Mouse (Mus musculus) hindbrain, embryonic 16.5 days (tissue): ENCODE measurements at regions not wholly inside any gene's neighbourhood (a gene's known extent, or its start where the extent isn't known, plus 50 kb on each side); places are given as distances from the start of the nearest gene placed in this dataset.
"Not testable (repeated sequence)": the region's sequence is repeated elsewhere in the genome, so short reads cannot be mapped to it uniquely, and the experiment has no call there.

ENCODE experiments used
- ATAC-seq: fragments of 200-750 bp; cut with Nextera tagmentation; 2 replicates; pipeline ENCODE4 v1.8.0; 2017; ENCODE audit warnings: moderate TSS enrichment, moderate library complexity
- H3K27ac ChIP-seq: fragments of 300-500 bp; sonication (generic); 2 replicates; pipeline ENCODE4 v1.5.1; 2014; ENCODE audit warnings: low read depth, mild to moderate bottlenecking, control low read depth, low read length, moderate library complexity
- H3K27me3 ChIP-seq: fragments of 300-500 bp; sonication (generic); replicated peaks from 2 replicates; pipeline ENCODE4 v1.6.1; 2014; ENCODE audit warnings: low read length; ENCODE audit not compliant: control insufficient read depth, insufficient read depth
- H3K36me3 ChIP-seq: fragments of 300-500 bp; sonication (generic); 2 replicates; pipeline ENCODE4 v1.6.1; 2014; ENCODE audit warnings: mild to moderate bottlenecking, low read length, moderate library complexity, mixed read lengths; ENCODE audit not compliant: control insufficient read depth, insufficient read depth
- H3K4me1 ChIP-seq: fragments of 300-500 bp; sonication (generic); 2 replicates; pipeline ENCODE4 v1.6.1; 2014; ENCODE audit warnings: low read depth, low read length; ENCODE audit not compliant: control insufficient read depth, insufficient read depth
- H3K4me2 ChIP-seq: fragments of 300-500 bp; sonication (generic); 2 replicates; pipeline ENCODE4 v1.6.1; 2014; ENCODE audit warnings: mild to moderate bottlenecking, low read length, control low read depth, moderate library complexity
- H3K4me3 ChIP-seq: fragments of 300-500 bp; sonication (generic); 2 replicates; pipeline ENCODE4 v1.5.1; 2014; ENCODE audit warnings: mild to moderate bottlenecking, low read length, control low read depth, moderate library complexity
- H3K9ac ChIP-seq: fragments of 300-500 bp; sonication (generic); 2 replicates; pipeline ENCODE4 v1.6.1; 2014; ENCODE audit warnings: low read depth, mild to moderate bottlenecking, control low read depth, low read length, moderate library complexity
- H3K9me3 ChIP-seq: fragments of 300-500 bp; sonication (generic); 2 replicates; pipeline ENCODE4 v1.6.1; 2014; ENCODE audit warnings: mild to moderate bottlenecking, low read length, moderate library complexity; ENCODE audit not compliant: control insufficient read depth
- WGBS: fragments of 180-500 bp; shearing (Covaris S2); extraction: QIAGEN DNeasy Blood & Tissue Kit; methylation state at CpG from one replicate; pipeline ENCODE4 v1.1.7; 2014; 5-methylcytosine and 5-hydroxymethylcytosine counted together

DNA sequence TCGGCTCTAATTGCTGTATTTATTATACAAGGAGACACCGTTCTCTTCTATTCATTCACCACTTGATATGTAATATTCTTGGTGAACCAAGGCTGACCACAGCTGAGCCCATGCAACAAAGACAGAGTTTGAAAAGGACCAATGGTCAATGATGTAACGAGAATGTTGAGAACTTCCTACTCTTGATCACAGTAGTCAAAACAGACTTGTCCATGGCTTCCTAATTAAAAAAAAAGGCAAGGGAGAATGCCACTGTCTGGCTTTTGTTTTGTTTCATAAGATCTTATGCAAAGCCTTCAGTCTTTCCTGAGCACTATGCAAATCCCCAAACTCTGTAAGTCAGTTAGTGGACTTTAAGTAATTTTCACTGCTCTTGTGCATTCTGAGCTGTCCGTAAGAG lies 279.7 kb downstream of the Tox3 start:
- Histone ChIP-seq H3K4me3 (no peak overlapping the region), H3K9ac (no peak overlapping the region), H3K27ac (no peak overlapping the region), H3K4me2 (no peak overlapping the region), H3K36me3 (no peaks in the 10 kb centered on the region), H3K9me3 (no peaks in the 10 kb centered on the region), H3K27me3 (no peaks in the 10 kb centered on the region), H3K4me1 (peaks cover 13% of the 10 kb centered on the region)
- WGBS = 70% methylated on average over 4 of the region's 4 CpGs
- no peak for ATAC-seq

GRCm38 (mm10) chr8:90064381-90064780 lies 283.8 kb downstream of the Tox3 start:
- Histone ChIP-seq H3K36me3 (no peaks in the 10 kb centered on the region), H3K9me3 (no peaks in the 10 kb centered on the region), H3K27me3 (no peaks in the 10 kb centered on the region), H3K9ac (no peak overlapping the region), H3K4me1 (peaks cover 5% of the 10 kb centered on the region), H3K4me3 (no peak overlapping the region), H3K4me2 (no peak overlapping the region), H3K27ac (no peak overlapping the region)
- no peak for ATAC-seq
- WGBS = 23% methylated on average over 6 of the region's 6 CpGs

GRCm38 (mm10) chr8:90063291-90063690 lies 284.9 kb downstream of the Tox3 start:
- peaks cover 9% of the 10 kb centered on the region for H3K4me1 ChIP-seq
- ATAC-seq = no peak
- H3K36me3 ChIP-seq = no peaks in the 10 kb centered on the region
- H3K4me3 ChIP-seq = no peak overlapping the region
- H3K4me2 ChIP-seq = no peak overlapping the region
- H3K9ac ChIP-seq = no peak overlapping the region
- WGBS = 100% methylated on average over 1 of the region's 1 CpGs
- no peak overlapping the region for H3K27ac ChIP-seq
- H3K27me3 ChIP-seq = no peaks in the 10 kb centered on the region
- no peaks in the 10 kb centered on the region for H3K9me3 ChIP-seq

GRCm38 (mm10) chr8:90058631-90059166 lies 289.4 kb downstream of the Tox3 start:
- no peak overlapping the region for H3K27ac ChIP-seq
- peak; percentile 17; the same call in 1 of the 2 replicates for ATAC-seq
- H3K4me3 ChIP-seq = no peak overlapping the region
- peaks cover 6% of the 10 kb centered on the region for H3K4me1 ChIP-seq
- no peaks in the 10 kb centered on the region for H3K27me3 ChIP-seq
- H3K9ac ChIP-seq = no peak overlapping the region
- no peaks in the 10 kb centered on the region for H3K36me3 ChIP-seq
- H3K9me3 ChIP-seq = no peaks in the 10 kb centered on the region
- no peak overlapping the region for H3K4me2 ChIP-seq
- WGBS = 60% methylated on average over 9 of the region's 9 CpGs

- ATAC-seq = no peak
- H3K27me3 ChIP-seq = no peaks in the 10 kb centered on the region
Observed at GRCm38 (mm10) chr8:90056331-90056730, 291.8 kb downstream of the Tox3 start.

GRCm38 (mm10) chr8:90046779-90047178 lies 301.4 kb downstream of the Tox3 start:
- no peak overlapping the region for H3K27ac ChIP-seq
- no peak for ATAC-seq
- 46% methylated on average over 9 of the region's 9 CpGs for WGBS
- peaks cover 4% of the 10 kb centered on the region for H3K4me1 ChIP-seq
- H3K36me3 ChIP-seq = no peaks in the 10 kb centered on the region
- no peak overlapping the region for H3K4me3 ChIP-seq
- H3K9me3 ChIP-seq = no peaks in the 10 kb centered on the region
- H3K9ac ChIP-seq = no peak overlapping the region
- no peaks in the 10 kb centered on the region for H3K27me3 ChIP-seq
- H3K4me2 ChIP-seq = no peak overlapping the region

More at GRCm38 (mm10) chr8:90056331-90056730, 291.8 kb downstream of the Tox3 start:
- Histone ChIP-seq H3K4me1 (peaks cover 6% of the 10 kb centered on the region), H3K36me3 (no peaks in the 10 kb centered on the region), H3K27ac (no peak overlapping the region), H3K4me3 (no peak overlapping the region), H3K4me2 (no peak overlapping the region), H3K9ac (no peak overlapping the region), H3K9me3 (no peaks in the 10 kb centered on the region)
- 88% methylated on average over 1 of the region's 1 CpGs for WGBS

DNA sequence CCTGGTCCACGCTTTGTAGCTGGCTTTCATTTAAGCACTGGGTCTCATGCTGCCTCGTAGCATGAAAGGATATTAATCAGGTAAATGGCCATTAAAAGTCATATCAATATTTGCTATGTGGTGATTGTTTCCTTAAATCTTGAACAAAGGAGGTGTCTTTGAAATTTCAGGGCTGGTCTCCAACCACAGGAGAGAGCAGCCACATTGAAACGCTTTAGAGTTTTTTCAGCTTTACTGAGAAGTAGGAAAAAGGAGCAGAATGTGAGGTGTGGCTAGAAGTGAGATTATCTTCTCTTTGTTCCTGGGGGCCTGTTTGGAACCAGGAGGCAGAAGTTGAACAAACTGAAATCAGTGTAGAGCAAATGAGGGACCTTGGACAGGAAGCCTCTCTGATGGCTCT lies 311.7 kb downstream of the Tox3 start:
- Histone ChIP-seq H3K9me3 (no peaks in the 10 kb centered on the region), H3K9ac (no peak overlapping the region), H3K4me3 (no peak overlapping the region), H3K4me2 (no peak overlapping the region), H3K27ac (no peak overlapping the region), H3K27me3 (no peaks in the 10 kb centered on the region), H3K36me3 (no peaks in the 10 kb centered on the region), H3K4me1 (no peaks in the 10 kb centered on the region)
- WGBS = 53% methylated on average over 3 of the region's 3 CpGs
- no peak for ATAC-seq

GRCm38 (mm10) chr8:90032572-90032971 lies 315.6 kb downstream of the Tox3 start:
- Histone ChIP-seq H3K9me3 (no peaks in the 10 kb centered on the region), H3K4me1 (no peaks in the 10 kb centered on the region), H3K4me3 (no peak overlapping the region), H3K4me2 (no peak overlapping the region), H3K27ac (no peak overlapping the region), H3K27me3 (no peaks in the 10 kb centered on the region), H3K9ac (no peak overlapping the region), H3K36me3 (no peaks in the 10 kb centered on the region)
- 82% methylated on average over 4 of the region's 4 CpGs for WGBS
- ATAC-seq = no peak

- Histone ChIP-seq H3K27ac (no peak overlapping the region), H3K27me3 (no peaks in the 10 kb centered on the region), H3K4me2 (no peak overlapping the region), H3K36me3 (no peaks in the 10 kb centered on the region), H3K4me1 (no peaks in the 10 kb centered on the region), H3K9ac (no peak overlapping the region), H3K4me3 (no peak overlapping the region), H3K9me3 (no peaks in the 10 kb centered on the region)
- 38% methylated on average over 1 of the region's 1 CpGs for WGBS
- no peak for ATAC-seq
Observed at GRCm38 (mm10) chr8:90031220-90031619, 316.9 kb downstream of the Tox3 start.

DNA sequence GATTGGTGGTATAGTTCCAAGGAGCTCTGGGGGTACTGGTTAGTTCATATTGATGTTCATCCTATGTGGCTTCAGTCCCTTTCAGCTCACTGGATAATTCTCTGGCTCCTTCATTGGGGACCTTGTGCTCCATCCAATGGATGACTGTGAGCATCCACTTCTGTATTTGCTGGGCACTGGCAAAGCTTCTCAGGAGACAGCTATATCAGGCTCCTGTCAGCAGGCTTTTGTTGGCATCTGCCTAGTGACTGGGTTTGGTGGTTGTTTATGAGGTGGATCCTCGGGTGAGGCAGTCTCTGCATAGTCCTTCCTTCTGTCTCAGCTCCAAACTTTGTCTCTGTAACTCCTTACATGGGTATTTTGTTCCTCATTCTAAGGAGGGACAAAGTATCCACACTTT lies 330.2 kb downstream of the Tox3 start:
- ATAC-seq, H3K27ac ChIP-seq, H3K27me3 ChIP-seq, H3K9ac ChIP-seq, H3K4me1 ChIP-seq, H3K36me3 ChIP-seq, H3K4me3 ChIP-seq, H3K4me2 ChIP-seq, H3K9me3 ChIP-seq: not testable (repeated sequence)
- 67% methylated on average over 1 of the region's 1 CpGs for WGBS
